Mouse (Mus musculus) embryonic fibroblast, embryonic 13.5 days (primary cell): ENCODE results near the gene Cyb561a3.

Experiments
- CTCF ChIP-seq: IDR thresholded peaks from 2 replicates; pipeline ENCODE4 v1.5.1; 2011; ENCODE audit warnings: mild to moderate bottlenecking, control low read depth, low read length, moderate library complexity, borderline replicate concordance; ENCODE audit not compliant: insufficient read depth
- POLR2A ChIP-seq: IDR thresholded peaks from 2 replicates; pipeline ENCODE4 v1.6.1; 2011; ENCODE audit warnings: low read depth, mild to moderate bottlenecking, control low read depth, low read length, moderate library complexity

DNA sequence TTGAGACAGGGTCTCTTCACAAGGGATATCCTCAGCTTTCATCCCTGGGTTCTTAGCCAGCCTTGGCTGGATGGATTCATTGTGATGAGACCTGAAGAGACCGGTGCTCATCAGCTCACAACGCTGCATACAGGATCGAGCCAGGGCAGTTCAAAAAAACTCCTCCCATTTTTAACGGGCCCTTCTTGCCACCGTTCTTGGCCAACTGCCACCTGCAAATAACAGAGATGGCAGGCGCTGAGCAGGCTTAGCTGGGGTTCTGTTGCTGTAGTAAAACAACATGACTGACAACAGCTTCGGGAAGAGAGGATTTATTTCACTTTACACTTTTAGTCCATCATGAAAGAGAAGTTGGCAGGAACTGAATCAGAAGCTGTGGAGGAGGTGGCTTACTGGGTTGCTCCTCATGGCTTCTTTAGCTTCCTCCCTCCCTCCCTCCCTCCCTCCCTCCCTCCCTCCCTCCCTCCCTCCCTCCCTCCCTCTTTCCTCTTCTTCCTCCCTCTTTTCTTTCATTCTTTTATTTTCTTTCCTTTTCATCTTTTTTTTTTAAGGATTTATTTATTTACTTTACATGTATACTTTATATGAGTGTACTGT lies 6.7 kb downstream of the Cyb561a3 start:
- no peak for TF ChIP-seq CTCF
- no peak for TF ChIP-seq POLR2A
